Mouse (Mus musculus) midbrain, embryonic 16.5 days (tissue): Measurements from ENCODE around the gene Aim2. TPM values are rescaled to one million over a fixed set of nuclear protein-coding genes. Genes with fewer than 3 reads are reported as not detected.

Source experiments
- ATAC-seq: fragments of 200-750 bp; cut with Nextera tagmentation; 2 replicates; pipeline ENCODE4 v1.8.0; 2017; ENCODE audit warnings: moderate TSS enrichment
- H3K27ac ChIP-seq: fragments of 300-500 bp; sonication (generic); 2 replicates; pipeline ENCODE4 v1.5.1; 2014; ENCODE audit warnings: mild to moderate bottlenecking, low read length, mixed read lengths
- H3K27me3 ChIP-seq: fragments of 300-500 bp; sonication (generic); 2 replicates; pipeline ENCODE4 v1.6.1; 2014; ENCODE audit warnings: low read depth, low read length, mixed read lengths; ENCODE audit not compliant: control insufficient read depth, insufficient read depth
- H3K36me3 ChIP-seq: fragments of 300-500 bp; sonication (generic); 2 replicates; pipeline ENCODE4 v1.6.1; 2014; ENCODE audit warnings: mild to moderate bottlenecking, low read length, moderate library complexity, mixed read lengths; ENCODE audit not compliant: control insufficient read depth, insufficient read depth
- H3K4me1 ChIP-seq: fragments of 300-500 bp; sonication (generic); 2 replicates; pipeline ENCODE4 v1.6.1; 2014; ENCODE audit warnings: mild to moderate bottlenecking, low read length, mixed read lengths; ENCODE audit not compliant: control insufficient read depth, insufficient read depth
- H3K4me2 ChIP-seq: fragments of 300-500 bp; sonication (generic); 2 replicates; pipeline ENCODE4 v1.6.1; 2014; ENCODE audit warnings: mild to moderate bottlenecking, low read length, mixed read lengths
- H3K4me3 ChIP-seq: fragments of 300-500 bp; sonication (generic); 2 replicates; pipeline ENCODE4 v1.5.1; 2014; ENCODE audit warnings: low read depth, mild to moderate bottlenecking, low read length, moderate library complexity, mixed read lengths
- H3K9ac ChIP-seq: fragments of 300-500 bp; sonication (generic); 2 replicates; pipeline ENCODE4 v1.6.1; 2014; ENCODE audit warnings: low read depth, low read length, mixed read lengths
- H3K9me3 ChIP-seq: fragments of 300-500 bp; sonication (generic); replicated peaks from 2 replicates; pipeline ENCODE4 v1.6.1; 2014; ENCODE audit warnings: mild to moderate bottlenecking, low read length, mixed read lengths; ENCODE audit not compliant: control insufficient read depth, poor library complexity, severe bottlenecking
- WGBS: fragments of 180-500 bp; shearing (Covaris S2); extraction: QIAGEN DNeasy Blood & Tissue Kit; methylation state at CpG from one replicate; pipeline ENCODE4 v1.1.7; 2014; 5-methylcytosine and 5-hydroxymethylcytosine counted together
- polyA plus RNA-seq: library from polyadenylated mRNA; unstranded; fragments of >200 nt; fragmentation: Nextera tagmentation; extraction: Ambion mirVana; gene quantifications from 2 replicates; pipeline ENCODE4 v1.2.1, GENCODE M21; 2015

Aim2 gene
- polyA plus RNA-seq, 1 experiment from 2014 or later, result 1.5 TPM

DNA sequence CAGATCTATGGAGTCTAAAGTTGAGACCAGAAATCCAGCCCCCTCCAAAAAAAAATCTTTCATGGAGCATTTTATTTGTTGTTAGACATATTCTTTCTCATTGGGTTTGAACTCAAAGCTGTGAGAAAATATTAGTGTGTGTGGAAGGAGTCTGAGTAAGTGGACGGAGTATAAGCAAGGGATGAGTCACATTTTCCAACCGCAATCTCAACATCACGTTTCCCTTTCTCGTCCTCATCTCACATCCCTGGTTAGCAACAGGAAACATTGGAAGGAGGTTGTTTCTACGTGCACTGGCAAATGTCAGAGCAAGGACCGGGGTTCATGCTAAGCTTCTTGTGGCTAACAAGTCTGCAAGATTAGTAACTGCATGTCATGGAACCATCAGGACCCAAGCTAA is 41.1 kb downstream of the Aim2 start:
- Histone ChIP-seq H3K9me3 (no peaks in the 10 kb centered on the region), H3K9ac (no peak overlapping the region), H3K4me3 (no peak overlapping the region), H3K27ac (no peak overlapping the region), H3K36me3 (no peaks in the 10 kb centered on the region), H3K4me1 (peaks cover 19% of the 10 kb centered on the region), H3K4me2 (no peak overlapping the region), H3K27me3 (no peaks in the 10 kb centered on the region)
- no peak for ATAC-seq
- 92% methylated on average over 6 of the region's 6 CpGs for WGBS

DNA sequence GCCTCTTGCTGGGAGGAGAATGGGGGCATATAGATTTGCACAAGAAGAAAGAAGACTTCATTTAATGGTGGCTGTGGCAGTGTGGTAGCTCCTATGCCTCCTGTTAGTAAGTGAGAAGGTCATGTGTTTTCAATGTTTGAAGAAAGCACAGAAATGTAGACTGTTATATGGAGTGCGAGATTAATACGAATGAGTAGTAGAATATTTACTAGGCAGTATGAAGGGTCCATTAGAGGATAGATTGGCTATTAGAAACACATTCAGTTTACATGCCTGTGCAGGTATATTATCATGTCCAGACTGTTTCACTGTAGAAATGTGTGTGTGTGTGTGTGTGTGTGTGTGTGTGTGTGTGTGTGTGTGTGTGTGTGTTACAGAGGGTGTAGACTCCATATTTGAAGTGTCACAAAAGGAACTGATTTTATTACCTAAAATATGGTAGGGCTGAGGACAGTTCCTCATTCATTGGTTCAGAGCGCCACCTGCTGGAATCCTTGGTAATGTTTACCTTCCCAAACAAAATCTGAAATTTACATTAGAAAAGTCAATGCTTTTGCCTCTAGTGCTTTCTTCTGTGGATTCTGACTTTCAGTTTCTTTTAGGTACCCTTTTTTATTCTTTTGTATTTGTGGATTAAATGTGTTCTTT is 47.8 kb downstream of the Aim2 start:
- Histone ChIP-seq H3K9ac (no peak overlapping the region), H3K4me3 (no peak overlapping the region), H3K27me3 (no peaks in the 10 kb centered on the region), H3K27ac (0 out of 2 replicates have a peak overlapping the region, but pooled peaks have one; percentile 17), H3K36me3 (no peaks in the 10 kb centered on the region), H3K4me2 (no peak overlapping the region), H3K4me1 (no peaks in the 10 kb centered on the region), H3K9me3 (no peaks in the 10 kb centered on the region)
- WGBS, result 40% methylated on average over 3 of the region's 3 CpGs
- ATAC-seq, result peak; percentile 90

DNA sequence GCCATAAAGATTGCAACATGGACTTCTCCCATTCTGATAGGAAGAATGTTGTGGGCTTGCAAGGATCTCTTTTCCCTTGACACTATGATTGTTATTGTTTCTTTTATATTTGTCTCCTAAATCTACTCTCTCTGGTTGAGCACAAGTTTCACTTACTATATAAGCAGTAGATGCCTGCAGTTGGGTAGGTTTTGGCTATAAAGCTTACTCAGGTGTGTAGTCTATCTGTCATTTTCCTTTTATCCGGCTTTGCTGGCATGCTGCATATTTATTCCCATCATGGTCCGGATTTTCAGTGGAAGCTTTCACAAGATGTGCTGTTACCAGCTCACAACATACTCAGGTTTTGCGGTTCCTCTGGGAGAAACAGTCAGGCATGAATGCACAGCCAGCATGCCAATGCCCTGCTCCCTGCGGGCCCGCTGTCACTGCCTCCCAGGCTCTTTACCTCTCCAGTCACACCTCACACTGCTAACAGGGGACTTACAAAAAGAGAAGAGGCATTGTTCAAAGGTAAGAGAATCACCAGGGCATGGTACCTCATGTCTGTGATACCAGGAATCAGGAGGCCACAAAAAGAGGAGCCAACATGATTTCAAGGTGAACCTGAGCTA is 54.1 kb downstream of the Aim2 start:
- Histone ChIP-seq H3K4me3 (no peak overlapping the region), H3K27ac (peak overlapping the region; percentile 42), H3K27me3 (no peaks in the 10 kb centered on the region), H3K4me1 (no peaks in the 10 kb centered on the region), H3K9ac (no peak overlapping the region), H3K36me3 (no peaks in the 10 kb centered on the region), H3K4me2 (no peak overlapping the region), H3K9me3 (no peaks in the 10 kb centered on the region)
- peak; percentile 51; the same call in 1 of the 2 replicates for ATAC-seq
- 79% methylated on average over 5 of the region's 5 CpGs for WGBS

DNA sequence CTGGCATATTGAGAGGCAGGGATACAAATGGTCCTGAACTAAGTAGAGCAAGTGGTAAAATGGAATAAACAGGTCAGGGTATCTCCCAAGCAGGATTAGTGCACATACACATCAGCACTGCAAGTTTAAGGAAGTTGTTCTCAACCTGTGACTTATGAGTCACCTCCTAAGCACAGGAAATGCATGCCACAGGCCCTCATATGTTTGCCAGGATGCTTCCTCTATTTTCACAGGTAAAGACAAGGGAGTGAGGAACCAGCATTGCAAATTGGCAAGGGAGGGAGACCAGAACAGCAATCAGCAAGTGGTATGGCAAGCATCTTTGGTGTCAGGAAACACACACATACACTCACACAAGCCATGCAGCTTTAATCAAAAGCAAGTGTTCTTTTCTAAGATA is 58.4 kb downstream of the Aim2 start:
- Histone ChIP-seq H3K27me3 (no peaks in the 10 kb centered on the region), H3K27ac (no peak overlapping the region), H3K4me1 (no peaks in the 10 kb centered on the region), H3K9ac (no peak overlapping the region), H3K4me2 (no peak overlapping the region), H3K9me3 (no peaks in the 10 kb centered on the region), H3K4me3 (no peak overlapping the region), H3K36me3 (no peaks in the 10 kb centered on the region)
- ATAC-seq, result no peak

DNA sequence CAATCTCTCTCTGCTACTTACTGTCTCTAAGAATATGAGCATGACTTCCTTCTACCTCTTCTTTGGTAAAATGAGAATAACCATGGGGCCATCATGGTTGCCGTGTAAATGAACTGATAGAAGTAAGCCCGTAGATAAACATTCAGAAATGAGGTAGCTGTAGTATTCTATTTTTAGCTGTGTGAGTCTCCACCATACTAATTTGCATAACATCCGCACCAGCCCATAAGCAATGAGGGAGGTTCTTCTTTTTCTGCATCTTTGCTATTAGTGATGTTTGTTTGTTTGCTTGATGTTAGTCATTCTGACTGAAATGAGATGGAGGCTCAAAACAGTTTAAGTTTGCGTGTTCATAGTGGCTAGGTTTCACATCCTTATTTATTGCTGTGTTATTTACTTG is 61.2 kb downstream of the Aim2 start:
- Histone ChIP-seq H3K27me3 (no peaks in the 10 kb centered on the region), H3K4me2 (no peak overlapping the region), H3K27ac (no peak overlapping the region), H3K36me3 (no peaks in the 10 kb centered on the region), H3K9ac (no peak overlapping the region), H3K4me1 (no peaks in the 10 kb centered on the region), H3K4me3 (no peak overlapping the region), H3K9me3 (no peaks in the 10 kb centered on the region)
- no peak for ATAC-seq
- WGBS, result 91% methylated on average over 4 of the region's 4 CpGs

DNA sequence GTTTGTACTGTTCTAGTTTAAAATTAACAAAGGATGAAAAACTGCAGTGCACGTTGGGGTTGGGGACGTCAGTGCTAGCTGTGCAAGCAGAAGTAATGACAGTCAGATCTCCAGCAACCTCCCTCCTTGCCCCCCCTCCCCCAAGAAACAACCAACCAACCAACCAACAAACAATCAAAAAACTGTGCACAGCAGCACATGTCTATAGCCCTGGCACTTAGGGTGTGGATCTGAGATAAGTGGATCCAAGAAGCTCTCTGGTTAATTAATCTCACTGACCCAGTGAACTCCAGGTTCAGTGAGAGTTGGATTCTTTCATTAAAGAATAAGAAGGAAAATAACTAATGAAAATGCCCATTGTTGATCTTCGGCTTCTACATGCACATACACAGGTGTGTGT is 64.0 kb downstream of the Aim2 start:
- no peaks in the 10 kb centered on the region for H3K4me1 ChIP-seq
- H3K27ac ChIP-seq, result no peak overlapping the region
- H3K36me3 ChIP-seq, result no peaks in the 10 kb centered on the region
- no peak overlapping the region for H3K4me3 ChIP-seq
- no peaks in the 10 kb centered on the region for H3K27me3 ChIP-seq
- H3K4me2 ChIP-seq, result no peak overlapping the region
- H3K9me3 ChIP-seq, result no peaks in the 10 kb centered on the region
- no peak overlapping the region for H3K9ac ChIP-seq
- ATAC-seq, result no peak
- 77% methylated on average over 3 of the region's 3 CpGs for WGBS

DNA sequence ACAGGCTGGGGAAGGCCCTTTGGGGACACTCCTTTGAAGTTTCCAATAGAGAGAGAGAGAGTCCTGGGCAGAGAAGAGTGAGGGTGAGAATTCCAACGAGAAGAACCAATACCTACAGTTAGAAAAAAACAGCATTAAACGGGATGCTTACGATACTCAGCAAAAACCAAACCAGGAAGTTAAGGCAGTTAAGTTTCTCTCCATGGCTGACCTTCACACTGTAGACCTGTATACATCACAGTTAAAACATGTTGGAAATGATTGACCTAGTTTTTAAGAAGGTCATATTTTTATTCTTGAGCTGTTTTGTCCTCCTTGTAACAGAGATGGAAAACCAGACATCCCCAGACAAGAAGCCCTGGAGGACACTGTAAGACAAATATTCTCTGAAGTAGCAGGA is 67.8 kb downstream of the Aim2 start:
- Histone ChIP-seq H3K27me3 (no peaks in the 10 kb centered on the region), H3K4me1 (no peaks in the 10 kb centered on the region), H3K9me3 (no peaks in the 10 kb centered on the region), H3K4me2 (no peak overlapping the region), H3K4me3 (no peak overlapping the region), H3K27ac (no peak overlapping the region), H3K36me3 (no peaks in the 10 kb centered on the region), H3K9ac (no peak overlapping the region)
- no peak for ATAC-seq
- 87% methylated on average over 3 of the region's 3 CpGs for WGBS

DNA sequence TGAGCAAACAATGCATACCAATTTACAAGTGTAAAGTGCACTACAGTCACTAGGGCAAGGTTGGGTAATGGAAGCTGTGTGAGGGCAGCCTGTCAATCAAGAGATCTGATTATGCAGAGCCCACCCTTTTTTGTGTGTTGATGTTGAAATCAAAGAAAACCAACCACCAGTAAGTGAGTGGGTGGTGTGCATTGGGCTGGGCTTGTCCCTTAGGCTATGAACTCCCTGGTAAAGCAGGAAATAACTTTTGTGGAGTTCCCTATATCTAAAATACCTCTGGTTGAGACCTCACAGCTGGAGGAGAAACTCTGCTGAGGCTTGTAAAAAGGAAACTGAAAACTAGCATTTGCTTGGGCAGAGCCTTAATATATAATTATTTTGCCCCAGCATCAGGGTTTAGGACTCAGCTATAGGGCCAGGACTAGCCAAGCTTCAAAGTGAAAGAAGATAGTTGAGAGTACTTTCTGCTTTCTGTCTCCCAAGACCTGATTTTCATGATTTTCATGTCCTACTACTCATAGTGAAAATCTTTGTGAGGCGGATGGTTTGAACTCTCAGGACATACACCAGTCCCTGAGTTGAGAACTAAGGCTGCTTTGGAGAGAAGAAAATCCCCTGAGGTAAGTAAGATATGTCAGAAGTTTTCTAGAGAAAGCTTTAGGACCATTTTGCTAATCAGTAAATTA is 68.4 kb downstream of the Aim2 start:
- H3K4me1 ChIP-seq, result no peaks in the 10 kb centered on the region
- no peak overlapping the region for H3K4me3 ChIP-seq
- no peaks in the 10 kb centered on the region for H3K9me3 ChIP-seq
- ATAC-seq, result no peak
- H3K4me2 ChIP-seq, result no peak overlapping the region
- WGBS, result 88% methylated on average over 1 of the region's 1 CpGs
- H3K27ac ChIP-seq, result no peak overlapping the region
- H3K9ac ChIP-seq, result no peak overlapping the region
- no peaks in the 10 kb centered on the region for H3K27me3 ChIP-seq
- H3K36me3 ChIP-seq, result no peaks in the 10 kb centered on the region

DNA sequence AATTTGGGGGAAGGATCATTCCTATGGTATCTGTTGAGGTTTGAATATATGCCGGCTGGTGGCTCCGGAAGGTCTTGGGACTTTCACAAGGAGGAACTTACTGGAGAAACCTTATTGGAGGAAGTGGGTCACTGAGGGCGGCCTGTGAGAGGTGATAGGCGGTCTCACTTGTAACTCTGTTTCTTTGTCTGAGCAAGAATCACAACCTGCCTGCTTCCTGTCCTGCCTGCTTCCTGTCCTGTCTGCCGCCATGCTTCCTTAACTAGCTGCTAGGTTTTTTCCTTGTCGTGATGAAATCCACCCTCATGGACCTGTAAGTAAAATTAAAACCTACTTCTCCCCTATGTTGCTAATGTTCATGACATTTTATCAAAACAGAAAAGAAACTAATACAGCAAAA is 69.7 kb downstream of the Aim2 start:
- no peak for ATAC-seq
- Histone ChIP-seq H3K36me3 (no peaks in the 10 kb centered on the region), H3K9me3 (no peaks in the 10 kb centered on the region), H3K4me2 (no peak overlapping the region), H3K9ac (no peak overlapping the region), H3K27me3 (no peaks in the 10 kb centered on the region), H3K4me3 (no peak overlapping the region), H3K27ac (no peak overlapping the region), H3K4me1 (no peaks in the 10 kb centered on the region)
- 83% methylated on average over 6 of the region's 6 CpGs for WGBS
